In genomic region chr3:92279663-92280062, GRCm38 (mm10) we compare ENCODE assay signal across 21 mouse cellular contexts. TPM values are rescaled to one million over a fixed set of nuclear protein-coding genes. Genes with fewer than 3 reads are reported as not detected.
DNase-seq lines count a peak whose midpoint lies in the region; ATAC-seq lines count a peak whose summit lies in the region.
"Not testable (repeated sequence)": the region's sequence is repeated elsewhere in the genome, so short reads cannot be mapped to it uniquely, and the experiment has no call there.
"Had no signal": no experiment of that assay in that cellular context is flagged by ENCODE, and none has a peak within 500 bp of the region (broad histone marks: within the 10 kb centered on the region; RNA-seq: fewer than 3 reads in every experiment).

No protein-coding gene starts in this region.

- not testable (repeated sequence) for H3K9me3 ChIP-seq in embryonic facial prominence, embryonic 15.5 days (replicated peaks); hindbrain, embryonic 12.5 days (replicated peaks); hindbrain, embryonic 15.5 days; limb, embryonic 11.5 days (ENCODE audit: control insufficient read depth, low read length); neural tube, embryonic 11.5 days (ENCODE audit: control insufficient read depth, low read length)

- not testable (repeated sequence) for H3K4me2 ChIP-seq in embryonic facial prominence, embryonic 15.5 days (replicated peaks); hindbrain, embryonic 12.5 days (replicated peaks); hindbrain, embryonic 15.5 days; limb, embryonic 11.5 days (ENCODE audit: low read depth, severe bottlenecking); neural tube, embryonic 11.5 days (ENCODE audit: low read depth)

- not testable (repeated sequence) for H3K27me3 ChIP-seq in embryonic facial prominence, embryonic 15.5 days; hindbrain, embryonic 12.5 days; hindbrain, embryonic 15.5 days; limb, embryonic 11.5 days (ENCODE audit: control insufficient read depth, insufficient read depth, low read length); neural tube, embryonic 11.5 days (ENCODE audit: control insufficient read depth, insufficient read depth, low read length)

- H3K4me1 ChIP-seq in embryonic facial prominence, embryonic 15.5 days; hindbrain, embryonic 12.5 days; hindbrain, embryonic 15.5 days (replicated peaks); limb, embryonic 11.5 days (ENCODE audit: control insufficient read depth, insufficient read depth, low read length); neural tube, embryonic 11.5 days (ENCODE audit: control insufficient read depth, insufficient read depth, low read length): not testable (repeated sequence)

- not testable (repeated sequence) for DNase-seq in limb, embryonic 11.5 days (ENCODE audit: low spot score); neural tube, embryonic 11.5 days (ENCODE audit: low spot score)

- ATAC-seq in embryonic facial prominence, embryonic 15.5 days (ENCODE audit: insufficient number of reproducible peaks, low FRiP score, low TSS enrichment, low read depth), result peak; percentile 48; the same call in 1 of the 2 replicates
- ATAC-seq in hindbrain, embryonic 12.5 days (ENCODE audit: low FRiP score), result 0 out of 2 replicates have a peak, but pooled peaks have one; percentile 38
- 0 out of 2 replicates have a peak, but pooled peaks have one; percentile 39 for ATAC-seq in hindbrain, embryonic 15.5 days (ENCODE audit: low FRiP score, low read depth)
- 0 out of 2 replicates have a peak, but pooled peaks have one; percentile 15 for ATAC-seq in limb, embryonic 11.5 days (ENCODE audit: insufficient number of reproducible peaks, low FRiP score, low TSS enrichment, low read depth)
- ATAC-seq in neural tube, embryonic 11.5 days (ENCODE audit: insufficient read depth, low FRiP score, low TSS enrichment), result peak; percentile 1; the same call in 1 of the 2 replicates

- H3K36me3 ChIP-seq in embryonic facial prominence, embryonic 15.5 days; hindbrain, embryonic 12.5 days; hindbrain, embryonic 15.5 days; limb, embryonic 11.5 days (ENCODE audit: control insufficient read depth, insufficient read depth, low read length); neural tube, embryonic 11.5 days (ENCODE audit: control insufficient read depth, insufficient read depth, low read length): not testable (repeated sequence)

- not testable (repeated sequence) for H3K27ac ChIP-seq in embryonic facial prominence, embryonic 15.5 days (replicated peaks); hindbrain, embryonic 12.5 days; hindbrain, embryonic 15.5 days (replicated peaks); limb, embryonic 11.5 days (replicated peaks; ENCODE audit: low read depth, low read length); neural tube, embryonic 11.5 days (ENCODE audit: low read depth, low read length)

- not testable (repeated sequence) for H3K4me3 ChIP-seq in embryonic facial prominence, embryonic 15.5 days (replicated peaks); hindbrain, embryonic 12.5 days; hindbrain, embryonic 15.5 days; limb, embryonic 11.5 days (ENCODE audit: low read depth, low read length); neural tube, embryonic 11.5 days (ENCODE audit: low read depth, low read length)

- H3K9ac ChIP-seq in embryonic facial prominence, embryonic 15.5 days; hindbrain, embryonic 12.5 days; hindbrain, embryonic 15.5 days; limb, embryonic 11.5 days (ENCODE audit: low read length); neural tube, embryonic 11.5 days (ENCODE audit: low read length): not testable (repeated sequence)

RNA-seq across cellular contexts. Expression of gene Sprr2a3, which starts 5.6 kb away (rescaled TPM):
- 0.39 TPM in 1 of 2 replicates, not detected in the other for polyA plus RNA-seq in embryonic facial prominence, embryonic 15.5 days (2015; fragmentation: Nextera tagmentation; extraction: Ambion mirVana)
- polyA plus RNA-seq in hindbrain, embryonic 12.5 days (2016; fragmentation: Nextera tagmentation; extraction: Ambion mirVana), result not detected in 2 replicates
- polyA plus RNA-seq in hindbrain, embryonic 15.5 days (2015; fragmentation: Nextera tagmentation; extraction: Ambion mirVana), result not detected in 2 replicates
- polyA plus RNA-seq in limb, embryonic 11.5 days (2014; fragmentation: Nextera tagmentation; extraction: Ambion mirVana), result not detected in 2 replicates
- polyA plus RNA-seq in neural tube, embryonic 11.5 days (2014; fragmentation: Nextera tagmentation; extraction: Ambion mirVana), result not detected in 2 replicates
- polyA plus RNA-seq: activated CD4-positive, CD25-positive, alpha-beta regulatory T cell, adult 4 months; CD4-positive, CD25-positive, alpha-beta regulatory T cell, adult 4 months; cortical plate, adult 2 months; embryonic facial prominence, embryonic 10.5 days; embryonic facial prominence, embryonic 13.5 days; forebrain, embryonic 11.5 days; forebrain, embryonic 14.5 days; heart, embryonic 10.5 days; heart, embryonic 13.5 days; hindbrain, embryonic 11.5 days; inflammation-experienced regulatory T-cells, adult 6 months had no signal

RNA-seq across cellular contexts. Expression of gene Sprr2b, which starts 36.8 kb away (rescaled TPM):
- 0.29 TPM in 1 of 2 replicates, not detected in the other for polyA plus RNA-seq in embryonic facial prominence, embryonic 15.5 days (2015; fragmentation: Nextera tagmentation; extraction: Ambion mirVana)
- 2.5 TPM in 2 replicates for polyA plus RNA-seq in hindbrain, embryonic 12.5 days (2016; fragmentation: Nextera tagmentation; extraction: Ambion mirVana)
- 0.63 TPM in 1 of 2 replicates, not detected in the other for polyA plus RNA-seq in hindbrain, embryonic 15.5 days (2015; fragmentation: Nextera tagmentation; extraction: Ambion mirVana)
- not detected in 2 replicates for polyA plus RNA-seq in limb, embryonic 11.5 days (2014; fragmentation: Nextera tagmentation; extraction: Ambion mirVana)
- polyA plus RNA-seq in neural tube, embryonic 11.5 days (2014; fragmentation: Nextera tagmentation; extraction: Ambion mirVana), result 0.54 TPM in 1 of 2 replicates, not detected in the other
- polyA plus RNA-seq: activated CD4-positive, CD25-positive, alpha-beta regulatory T cell, adult 4 months; CD4-positive, CD25-positive, alpha-beta regulatory T cell, adult 4 months; cortical plate, adult 2 months; embryonic facial prominence, embryonic 10.5 days; embryonic facial prominence, embryonic 13.5 days; forebrain, embryonic 11.5 days; forebrain, embryonic 14.5 days; heart, adult 2 months; heart, embryonic 10.5 days; heart, embryonic 13.5 days; inflammation-experienced regulatory T-cells, adult 6 months; intestine, embryonic 16.5 days had no signal

RNA-seq across cellular contexts. Expression of gene Sprr2d, which starts 59.3 kb away (rescaled TPM):
- polyA plus RNA-seq in embryonic facial prominence, embryonic 15.5 days (2015; fragmentation: Nextera tagmentation; extraction: Ambion mirVana), result not detected in 2 replicates
- not detected in 2 replicates for polyA plus RNA-seq in hindbrain, embryonic 12.5 days (2016; fragmentation: Nextera tagmentation; extraction: Ambion mirVana)
- polyA plus RNA-seq in hindbrain, embryonic 15.5 days (2015; fragmentation: Nextera tagmentation; extraction: Ambion mirVana), result not detected in 2 replicates
- not detected in 2 replicates for polyA plus RNA-seq in limb, embryonic 11.5 days (2014; fragmentation: Nextera tagmentation; extraction: Ambion mirVana)
- not detected in 2 replicates for polyA plus RNA-seq in neural tube, embryonic 11.5 days (2014; fragmentation: Nextera tagmentation; extraction: Ambion mirVana)
- polyA plus RNA-seq: activated CD4-positive, CD25-positive, alpha-beta regulatory T cell, adult 4 months; brain, embryonic 14.5 days; C2C12; CD4-positive, CD25-positive, alpha-beta regulatory T cell, adult 4 months; cortical plate, adult 2 months; embryonic facial prominence, embryonic 10.5 days; embryonic facial prominence, embryonic 13.5 days; forebrain, embryonic 11.5 days; forebrain, embryonic 14.5 days; heart, adult 2 months; heart, embryonic 10.5 days; heart, embryonic 13.5 days; heart, embryonic 16.5 days; hindbrain, embryonic 11.5 days; inflammation-experienced regulatory T-cells, adult 6 months; intestine, embryonic 16.5 days had no signal
